Mouse (Mus musculus) liver, postnatal 0 days (tissue): ENCODE data around the gene Cd5.

ENCODE experiments used
- CTCF ChIP-seq: sonication (generic); IDR thresholded peaks from 2 replicates; pipeline ENCODE4 v1.5.1; 2016; ENCODE audit warnings: antibody characterized with exemption, low read depth
- EP300 ChIP-seq: IDR thresholded peaks from 2 replicates; pipeline ENCODE4 v1.6.1; 2016; ENCODE audit warnings: antibody characterized with exemption, low read depth, mild to moderate bottlenecking

GRCm38 (mm10) chr19:10707087-10707875 lies 31.5 kb downstream of the Cd5 start:
- TF ChIP-seq CTCF (no peak), EP300 (no peak)
